Mouse (Mus musculus) heart, postnatal 0 days (tissue): ENCODE results near the gene Carm1. TPM values are rescaled to one million over a fixed set of nuclear protein-coding genes. Genes with fewer than 3 reads are reported as not detected.
"Not testable (repeated sequence)": the region's sequence is repeated elsewhere in the genome, so short reads cannot be mapped to it uniquely, and the experiment has no call there.

Source experiments
- ATAC-seq: fragments of 200-750 bp; cut with Nextera tagmentation; 2 replicates; pipeline ENCODE4 v1.8.0; 2017; ENCODE audit warnings: low read depth, moderate number of reproducible peaks, moderate library complexity; ENCODE audit not compliant: insufficient read depth
- DNase-seq: peaks from one replicate; pipeline ENCODE4 v3.0.0-alpha.2; 2016; ENCODE audit warnings: low spot score
- H3K27ac ChIP-seq: fragments of 300-500 bp; sonication (generic); 2 replicates; pipeline ENCODE4 v1.5.1; 2014; ENCODE audit warnings: low read depth, mild to moderate bottlenecking
- H3K27me3 ChIP-seq: fragments of 300-500 bp; sonication (generic); 2 replicates; pipeline ENCODE4 v1.6.1; 2014; ENCODE audit warnings: low read length, mixed read lengths; ENCODE audit not compliant: control insufficient read depth, insufficient read depth
- H3K36me3 ChIP-seq: fragments of 300-500 bp; sonication (generic); replicated peaks from 2 replicates; pipeline ENCODE4 v1.6.1; 2014; ENCODE audit warnings: low read length, mixed read lengths; ENCODE audit not compliant: control insufficient read depth, insufficient read depth
- H3K4me1 ChIP-seq: fragments of 300-500 bp; sonication (generic); 2 replicates; pipeline ENCODE4 v1.6.1; 2014; ENCODE audit warnings: antibody characterized with exemption; ENCODE audit not compliant: control insufficient read depth, insufficient read depth
- H3K4me2 ChIP-seq: fragments of 300-500 bp; sonication (generic); 2 replicates; pipeline ENCODE4 v1.6.1; 2014; ENCODE audit warnings: low read depth, mild to moderate bottlenecking, low read length, moderate library complexity
- H3K4me3 ChIP-seq: fragments of 300-500 bp; sonication (generic); 2 replicates; pipeline ENCODE4 v1.5.1; 2014; ENCODE audit warnings: low read depth, low read length
- H3K9ac ChIP-seq: fragments of 300-500 bp; sonication (generic); replicated peaks from 2 replicates; pipeline ENCODE4 v1.6.1; 2014; ENCODE audit warnings: low read depth, low read length, mixed read lengths
- H3K9me3 ChIP-seq: fragments of 300-500 bp; sonication (generic); replicated peaks from 2 replicates; pipeline ENCODE4 v1.6.1; 2016; ENCODE audit warnings: low read length; ENCODE audit not compliant: control insufficient read depth
- CTCF ChIP-seq: IDR thresholded peaks from 2 replicates; pipeline ENCODE4 v1.5.1; 2016; ENCODE audit warnings: antibody characterized with exemption, control low read depth, low read depth
- EP300 ChIP-seq: IDR thresholded peaks from 2 replicates; pipeline ENCODE4 v1.6.1; 2016; ENCODE audit warnings: antibody characterized with exemption, low read depth
- WGBS: fragments of 180-500 bp; shearing (Covaris S2); extraction: QIAGEN DNeasy Blood & Tissue Kit; methylation state at CpG from one replicate; pipeline ENCODE4 v1.1.7; 2014; 5-methylcytosine and 5-hydroxymethylcytosine counted together
- polyA plus RNA-seq: library from polyadenylated mRNA; unstranded; fragments of >200 nt; fragmentation: Nextera tagmentation; extraction: Ambion mirVana; gene quantifications from 2 replicates; pipeline ENCODE4 v1.2.1, GENCODE M21; 2015
- total RNA-seq: library from RNA; depleted of rRNA; stranded (reverse); fragments of >200 nt; gene quantifications from 2 replicates; pipeline ENCODE4 v1.2.3, GENCODE M21; 2014; ENCODE audit warnings: low replicate concordance

Gene Carm1
- total and polyA plus RNA-seq, 2 experiments from 2014 or later = 12.7 to 78.3 TPM

- Histone ChIP-seq H3K36me3 (0 out of 2 replicates have a peak, but pooled peaks cover 4% of the 10 kb centered on the region), H3K27me3 (no peaks in the 10 kb centered on the region), H3K4me1 (peaks cover 14% of the 10 kb centered on the region; the same call in 1 of the 2 replicates), H3K9ac (no peak overlapping the region), H3K4me3 (no peak overlapping the region), H3K27ac (no peak overlapping the region), H3K4me2 (no peak overlapping the region), H3K9me3 (no peaks in the 10 kb centered on the region)
- ATAC-seq = no peak
- 100% methylated on average over 4 of the region's 4 CpGs for WGBS
- no peak for TF ChIP-seq EP300
- TF ChIP-seq CTCF = no peak
- DNase-seq = no peak
Measured at GRCm38 (mm10) chr9:21513466-21513865, 33.2 kb upstream of the Carm1 start.

- Histone ChIP-seq H3K27me3 (no peaks in the 10 kb centered on the region), H3K4me2 (no peak overlapping the region), H3K9me3 (no peaks in the 10 kb centered on the region), H3K4me1 (no peaks in the 10 kb centered on the region), H3K9ac (no peak overlapping the region), H3K36me3 (no peaks in the 10 kb centered on the region), H3K4me3 (no peak overlapping the region), H3K27ac (no peak overlapping the region)
- WGBS = 68% methylated on average over 6 of the region's 6 CpGs
- no peak for TF ChIP-seq CTCF
- no peak for TF ChIP-seq EP300
- DNase-seq = no peak
- ATAC-seq = no peak
Measured at GRCm38 (mm10) chr9:21517947-21518495, 28.7 kb upstream of the Carm1 start.

GRCm38 (mm10) chr9:21518690-21519089, 28.0 kb upstream of the Carm1 start:
- H3K4me1 ChIP-seq, H3K9ac ChIP-seq, H3K27me3 ChIP-seq, H3K4me2 ChIP-seq, ATAC-seq, H3K4me3 ChIP-seq, DNase-seq, H3K9me3 ChIP-seq, H3K27ac ChIP-seq, H3K36me3 ChIP-seq: not testable (repeated sequence)
- 85% methylated on average over 6 of the region's 6 CpGs for WGBS

GRCm38 (mm10) chr9:21525142-21525936, 21.4 kb upstream of the Carm1 start:
- no peaks in the 10 kb centered on the region for H3K4me1 ChIP-seq
- H3K4me3 ChIP-seq = no peak overlapping the region
- no peak for ATAC-seq
- WGBS = 71% methylated on average over 7 of the region's 7 CpGs
- no peaks in the 10 kb centered on the region for H3K9me3 ChIP-seq
- no peak for TF ChIP-seq EP300
- TF ChIP-seq CTCF = no peak
- no peak overlapping the region for H3K4me2 ChIP-seq
- no peak overlapping the region for H3K9ac ChIP-seq
- no peak for DNase-seq
- H3K36me3 ChIP-seq = no peaks in the 10 kb centered on the region
- no peaks in the 10 kb centered on the region for H3K27me3 ChIP-seq
- H3K27ac ChIP-seq = no peak overlapping the region

GRCm38 (mm10) chr9:21525937-21526633, 20.6 kb upstream of the Carm1 start, which contains the start of gene AB124611:
TSS of gene AB124611 (plus strand) at chr9:21526176.
- Histone ChIP-seq H3K9ac (no peak within 1 kb of the TSS; the same call in 1 of the 2 replicates), H3K36me3 (no peaks in the 10 kb centered on the region), H3K27me3 (no peaks in the 10 kb centered on the region), H3K4me1 (no peaks in the 10 kb centered on the region), H3K4me3 (peak within 1 kb of the TSS; percentile 14; the same call in 1 of the 2 replicates), H3K27ac (0 out of 2 replicates have a peak within 1 kb of the TSS, but pooled peaks have one; percentile 34), H3K9me3 (no peaks in the 10 kb centered on the region), H3K4me2 (peak within 1 kb of the TSS; percentile 42; the same call in 1 of the 2 replicates)
- DNase-seq = no peak
- WGBS = 49% methylated on average over 14 of the region's 14 CpGs
- ATAC-seq = no peak
- no peak for TF ChIP-seq CTCF
- TF ChIP-seq EP300 = no peak
